Mouse (Mus musculus) thymus, adult 2 months (tissue): ENCODE data around the gene Rab9. TPM values are rescaled to one million over a fixed set of nuclear protein-coding genes. Genes with fewer than 3 reads are reported as not detected.

Experiments used
- DNase-seq: peaks from one replicate; pipeline ENCODE4 v3.0.0; 2021
- H3K27ac ChIP-seq: fragments of 200-500 bp; 2 replicates; pipeline ENCODE4 v1.5.1; 2012; ENCODE audit warnings: low read length, control low read depth; ENCODE audit not compliant: control insufficient read depth, insufficient read depth
- H3K27me3 ChIP-seq: fragments of 200-500 bp; 2 replicates; pipeline ENCODE4 v1.6.1; 2012; ENCODE audit warnings: mild to moderate bottlenecking, low read length, moderate library complexity, mixed read lengths; ENCODE audit not compliant: control insufficient read depth, insufficient read depth
- H3K36me3 ChIP-seq: fragments of 200-500 bp; 2 replicates; pipeline ENCODE4 v1.6.1; 2012; ENCODE audit warnings: mild to moderate bottlenecking, low read length, moderate library complexity; ENCODE audit not compliant: control insufficient read depth, insufficient read depth
- H3K4me1 ChIP-seq: fragments of 200-500 bp; replicated peaks from 2 replicates; pipeline ENCODE4 v1.6.1; 2012; ENCODE audit warnings: low read length; ENCODE audit not compliant: control insufficient read depth, insufficient read depth
- H3K4me3 ChIP-seq: fragments of 200-500 bp; 2 replicates; pipeline ENCODE4 v1.5.1; 2012; ENCODE audit warnings: mild to moderate bottlenecking, low read length, control low read depth, moderate library complexity; ENCODE audit not compliant: control insufficient read depth, insufficient read depth
- CTCF ChIP-seq: fragments of 200-500 bp; IDR thresholded peaks from 2 replicates; pipeline ENCODE4 v1.5.1; 2012; ENCODE audit warnings: mild to moderate bottlenecking, control low read depth, low read length, moderate library complexity, borderline replicate concordance; ENCODE audit not compliant: control insufficient read depth, poor library complexity, insufficient read depth; ENCODE audit errors: extremely low read depth
- POLR2A ChIP-seq: fragments of 200-500 bp; IDR thresholded peaks from 2 replicates; pipeline ENCODE4 v1.6.1; 2012; ENCODE audit warnings: mild to moderate bottlenecking, low read length, control low read depth, moderate library complexity; ENCODE audit not compliant: control insufficient read depth, poor library complexity, insufficient read depth; ENCODE audit errors: extremely low read depth
- WGBS: fragments of 180-500 bp; shearing (Covaris S2); methylation state at CpG from one replicate; pipeline ENCODE4 v1.1.7; 2018; 5-methylcytosine and 5-hydroxymethylcytosine counted together
- polyA plus RNA-seq: library from polyadenylated mRNA; depleted of rRNA; stranded (reverse); fragments of >200 nt; gene quantifications from 2 replicates; pipeline ENCODE4 v1.2.3, GENCODE M21; 2012; rRNA removed

Rab9 gene
- 3.5 and 4.5 TPM in 2 replicates for polyA plus RNA-seq

DNA sequence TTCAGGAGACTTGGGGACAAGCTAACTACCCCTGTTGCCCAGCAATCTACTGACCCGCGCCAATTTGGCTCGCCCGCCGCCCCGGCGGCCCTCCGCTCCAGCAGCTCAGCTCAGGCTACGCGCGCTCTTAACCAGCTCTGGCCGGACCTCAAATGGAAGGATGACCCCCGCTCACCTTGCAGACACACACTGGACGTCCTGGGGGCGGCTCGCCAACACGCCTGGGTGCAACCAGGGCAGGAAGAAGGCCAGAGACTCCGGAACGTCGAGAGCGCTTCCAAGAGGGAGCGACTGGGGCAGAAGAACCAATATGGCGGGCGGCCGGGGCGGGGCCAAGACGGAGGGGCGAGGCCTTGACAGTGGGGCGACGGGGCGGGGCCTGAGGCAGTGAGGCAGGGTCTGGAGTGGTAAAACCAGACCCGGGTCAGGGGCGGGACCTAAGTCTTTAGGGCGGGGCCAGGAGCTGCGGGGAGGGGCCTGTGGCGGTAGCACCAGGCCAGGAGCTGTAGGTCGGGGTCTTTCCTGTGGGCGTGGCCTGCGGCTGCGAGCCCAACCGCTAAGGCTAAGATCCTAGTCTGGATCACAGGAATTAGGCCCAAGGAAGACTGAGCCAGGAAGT is at the start of gene Rab9:
Rab9 (minus strand) TSS at position 503 of the 619 bp plus-strand sequence.
- TF ChIP-seq POLR2A (no peak), CTCF (no peak)
- peak; percentile 95 for DNase-seq
- Histone ChIP-seq H3K27me3 (no peaks in the 10 kb centered on the region), H3K4me1 (peaks cover 2% of the 10 kb centered on the region; the same call in 1 of the 2 replicates), H3K4me3 (peak within 1 kb of the TSS; percentile 99), H3K36me3 (no peaks in the 10 kb centered on the region), H3K27ac (no peak within 1 kb of the TSS)
- WGBS, result 2% methylated on average over 32 of the region's 41 CpGs

DNA sequence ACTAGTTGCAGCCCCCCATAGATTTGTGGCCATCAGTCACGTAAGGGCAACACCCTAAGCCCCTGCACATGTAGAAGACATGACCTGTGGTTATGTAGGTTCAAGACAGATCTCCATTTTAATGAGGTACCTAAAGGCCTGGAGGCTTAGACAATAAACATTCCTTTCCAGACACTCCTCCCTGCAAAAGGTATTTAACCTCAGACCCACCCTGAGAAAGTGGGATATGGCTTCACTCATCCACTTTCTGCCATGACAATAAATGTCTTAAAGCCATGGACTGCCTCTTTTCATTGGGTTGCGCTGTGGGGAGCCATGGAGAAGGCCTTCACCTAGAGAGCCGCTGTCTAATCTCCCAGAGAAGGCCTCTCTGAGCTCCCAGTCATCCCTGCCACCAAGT is 48.5 kb upstream of the Rab9 start:
- Histone ChIP-seq H3K4me1 (no peaks in the 10 kb centered on the region), H3K4me3 (no peak overlapping the region), H3K36me3 (no peaks in the 10 kb centered on the region), H3K27me3 (no peaks in the 10 kb centered on the region), H3K27ac (no peak overlapping the region)
- no peak for DNase-seq
- TF ChIP-seq CTCF, result no peak
- no peak for TF ChIP-seq POLR2A
- 95% methylated on average over 3 of the region's 3 CpGs for WGBS

DNA sequence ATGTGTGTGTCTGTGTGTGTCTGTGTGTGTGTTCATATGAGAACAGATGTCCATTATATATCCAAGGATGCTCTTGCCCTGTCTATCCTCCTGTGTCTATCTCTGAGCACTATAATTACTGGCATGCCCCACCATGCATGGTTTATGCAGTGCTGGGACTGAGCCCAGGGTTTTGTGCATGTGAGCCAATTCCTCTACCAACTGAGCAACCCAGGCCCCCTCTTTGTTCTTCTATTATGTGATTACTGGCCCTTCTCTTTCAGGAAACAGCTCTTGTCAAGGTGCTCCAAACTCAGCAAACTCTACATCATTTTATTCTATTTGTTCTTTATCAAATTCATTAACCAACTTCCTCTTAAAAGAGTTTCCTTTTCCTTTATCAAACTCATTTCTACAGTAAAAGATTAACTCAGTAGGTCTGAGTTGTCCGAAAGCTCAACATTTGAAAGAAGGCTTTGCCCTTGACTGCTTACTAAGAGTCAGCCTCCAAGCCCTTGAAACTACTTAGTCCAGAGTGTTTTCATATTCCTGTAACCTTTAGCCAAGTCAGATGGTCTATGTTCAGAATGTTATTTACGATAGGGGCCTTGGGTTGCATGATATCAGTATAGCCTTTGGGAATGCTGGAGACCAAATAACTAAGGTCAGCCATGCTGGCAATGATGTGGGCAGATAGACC is 46.1 kb upstream of the Rab9 start:
- H3K36me3 ChIP-seq, result no peaks in the 10 kb centered on the region
- no peak overlapping the region for H3K27ac ChIP-seq
- no peak for DNase-seq
- no peaks in the 10 kb centered on the region for H3K4me1 ChIP-seq
- TF ChIP-seq CTCF (no peak), POLR2A (no peak)
- H3K27me3 ChIP-seq, result no peaks in the 10 kb centered on the region
- WGBS, result 96% methylated on average over 2 of the region's 2 CpGs
- no peak overlapping the region for H3K4me3 ChIP-seq

DNA sequence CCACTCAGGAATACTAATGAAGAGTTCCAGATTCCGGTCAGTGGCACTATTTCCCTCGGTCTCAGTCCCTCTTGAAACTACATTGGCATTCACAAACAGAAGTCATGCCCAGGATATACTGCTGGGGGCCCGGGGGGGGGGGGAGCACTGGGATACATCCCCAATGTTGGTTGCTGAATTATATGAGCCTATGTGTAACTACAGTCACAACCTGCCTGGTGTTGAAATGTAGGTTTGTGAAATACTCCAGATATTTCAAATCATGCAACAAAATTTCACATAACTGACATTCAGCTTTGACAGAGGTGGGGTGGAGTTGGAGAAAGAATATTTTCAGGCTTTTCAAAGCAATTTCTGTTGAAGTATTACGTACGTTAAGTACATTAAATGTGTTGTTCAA is 41.1 kb upstream of the Rab9 start:
- Histone ChIP-seq H3K4me1 (peaks cover 3% of the 10 kb centered on the region; the same call in 1 of the 2 replicates), H3K36me3 (no peaks in the 10 kb centered on the region), H3K4me3 (no peak overlapping the region), H3K27ac (no peak overlapping the region), H3K27me3 (no peaks in the 10 kb centered on the region)
- WGBS, result 85% methylated on average over 5 of the region's 5 CpGs
- TF ChIP-seq CTCF (no peak), POLR2A (no peak)
- no peak for DNase-seq

DNA sequence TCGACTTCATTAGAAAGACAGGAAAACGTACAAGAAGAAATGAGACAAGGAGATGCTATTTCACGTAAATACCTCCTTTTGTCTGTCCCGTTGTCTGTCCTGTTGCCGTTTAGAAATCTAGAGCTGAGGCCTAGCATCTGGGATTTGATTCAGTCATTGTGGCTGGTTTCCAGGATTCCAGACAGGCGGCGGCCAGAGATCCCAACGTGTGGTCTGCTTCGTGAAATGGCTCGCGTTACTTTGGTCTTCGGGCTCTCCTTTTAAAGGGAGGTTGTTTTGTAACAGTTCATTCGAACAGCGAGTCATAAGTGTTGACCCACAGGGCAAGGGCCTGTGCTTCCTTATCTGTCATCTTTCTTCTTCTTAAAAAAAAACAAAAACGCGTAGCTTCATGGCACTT is 38.7 kb upstream of the Rab9 start, which contains the start of gene Tceanc:
Tceanc (minus strand) TSS at position 223 of the 400 bp plus-strand sequence.
- TF ChIP-seq POLR2A (no peak), CTCF (no peak)
- WGBS, result 90% methylated on average over 16 of the region's 16 CpGs
- Histone ChIP-seq H3K4me1 (peaks cover 3% of the 10 kb centered on the region; the same call in 1 of the 2 replicates), H3K4me3 (no peak within 1 kb of the TSS), H3K27ac (no peak within 1 kb of the TSS; the same call in 1 of the 2 replicates), H3K36me3 (no peaks in the 10 kb centered on the region), H3K27me3 (no peaks in the 10 kb centered on the region)
- no peak for DNase-seq

DNA sequence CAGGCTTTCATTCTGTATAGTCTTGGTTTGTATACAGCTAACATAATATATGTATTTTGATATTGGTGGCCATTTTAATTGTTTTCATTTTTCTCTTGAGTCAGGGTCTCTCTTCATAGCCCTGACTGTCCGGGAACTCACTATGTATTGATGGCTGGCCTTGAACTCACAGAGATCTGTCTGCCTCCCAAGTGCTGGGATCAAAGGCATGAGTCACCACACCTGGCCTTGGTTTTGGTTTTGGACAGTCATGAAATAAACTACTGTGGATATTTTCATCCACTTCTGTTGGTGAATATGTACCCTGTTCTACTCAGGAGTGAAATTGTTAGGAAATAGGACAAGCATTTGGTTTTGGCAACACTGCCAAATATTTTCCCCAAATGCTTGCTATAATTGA is 37.0 kb upstream of the Rab9 start:
- H3K27ac ChIP-seq, result no peak overlapping the region
- no peaks in the 10 kb centered on the region for H3K27me3 ChIP-seq
- 100% methylated on average over 1 of the region's 1 CpGs for WGBS

More for the DNA sequence above, 37.0 kb upstream of the Rab9 start:
- no peaks in the 10 kb centered on the region for H3K36me3 ChIP-seq
- no peak for DNase-seq
- peaks cover 3% of the 10 kb centered on the region; the same call in 1 of the 2 replicates for H3K4me1 ChIP-seq
- TF ChIP-seq CTCF (no peak), POLR2A (no peak)
- no peak overlapping the region for H3K4me3 ChIP-seq
